Mouse (Mus musculus): ENCODE results near the gene BC067074. TPM values are rescaled to one million over a fixed set of nuclear protein-coding genes. Genes with fewer than 3 reads are reported as not detected.
"Not testable (repeated sequence)": the region's sequence is repeated elsewhere in the genome, so short reads cannot be mapped to it uniquely, and the experiment has no call there.

Gene BC067074
- 4.9 and 5.0 TPM in 2 replicates for polyA plus RNA-seq (2014; fragmentation: Nextera tagmentation; extraction: Ambion mirVana)

GRCm38 (mm10) chr13:113292975-113293706 is at the start of gene BC067074:
Gene BC067074 (plus strand): TSS chr13:113293159.
- 1% methylated on average over 51 of the region's 75 CpGs for WGBS
- no peak within 1 kb of the TSS for H3K27ac ChIP-seq (replicated peaks; ENCODE audit: low read depth, low read length)
- H3K4me2 ChIP-seq (ENCODE audit: low read depth, low read length), result peak within 1 kb of the TSS; percentile 88

GRCm38 (mm10) chr13:113245025-113245424 is 47.9 kb upstream of the BC067074 start:
- WGBS, result 85% methylated on average over 8 of the region's 8 CpGs
- Histone ChIP-seq H3K4me1 (ENCODE audit: control insufficient read depth, insufficient read depth, low read length) (no peaks in the 10 kb centered on the region), H3K27ac (replicated peaks; ENCODE audit: low read depth, low read length) (no peak overlapping the region), H3K27me3 (ENCODE audit: control insufficient read depth, insufficient read depth, low read length) (no peaks in the 10 kb centered on the region), H3K4me2 (ENCODE audit: low read depth, low read length) (no peak overlapping the region), H3K9ac (replicated peaks; ENCODE audit: low read length) (no peak overlapping the region), H3K36me3 (replicated peaks; ENCODE audit: control insufficient read depth, insufficient read depth, low read depth, low read length) (no peaks in the 10 kb centered on the region), H3K4me3 (ENCODE audit: low read depth, low read length) (no peak overlapping the region), H3K9me3 (replicated peaks; ENCODE audit: control insufficient read depth, low read length) (no peaks in the 10 kb centered on the region)
- DNase-seq (ENCODE audit: low spot score) (no peak), ATAC-seq (replicated peaks; ENCODE audit: insufficient number of reproducible peaks, low FRiP score, low TSS enrichment, low read depth) (no peak)

More at GRCm38 (mm10) chr13:113292975-113293706, at the start of gene BC067074:
- H3K27me3 ChIP-seq (ENCODE audit: control insufficient read depth, insufficient read depth, low read length), result no peaks in the 10 kb centered on the region; the same call in 1 of the 2 replicates
- DNase-seq (ENCODE audit: low spot score) (peak; percentile 73), ATAC-seq (replicated peaks; ENCODE audit: insufficient number of reproducible peaks, low FRiP score, low TSS enrichment, low read depth) (peak; percentile 86)
- H3K36me3 ChIP-seq (replicated peaks; ENCODE audit: control insufficient read depth, insufficient read depth, low read depth, low read length), result no peaks in the 10 kb centered on the region
- H3K9me3 ChIP-seq (replicated peaks; ENCODE audit: control insufficient read depth, low read length), result no peaks in the 10 kb centered on the region
- H3K4me1 ChIP-seq (ENCODE audit: control insufficient read depth, insufficient read depth, low read length), result no peaks in the 10 kb centered on the region
- H3K4me3 ChIP-seq (ENCODE audit: low read depth, low read length), result peak within 1 kb of the TSS; percentile 66
- H3K9ac ChIP-seq (replicated peaks; ENCODE audit: low read length), result peak within 1 kb of the TSS; percentile 92

DNA sequence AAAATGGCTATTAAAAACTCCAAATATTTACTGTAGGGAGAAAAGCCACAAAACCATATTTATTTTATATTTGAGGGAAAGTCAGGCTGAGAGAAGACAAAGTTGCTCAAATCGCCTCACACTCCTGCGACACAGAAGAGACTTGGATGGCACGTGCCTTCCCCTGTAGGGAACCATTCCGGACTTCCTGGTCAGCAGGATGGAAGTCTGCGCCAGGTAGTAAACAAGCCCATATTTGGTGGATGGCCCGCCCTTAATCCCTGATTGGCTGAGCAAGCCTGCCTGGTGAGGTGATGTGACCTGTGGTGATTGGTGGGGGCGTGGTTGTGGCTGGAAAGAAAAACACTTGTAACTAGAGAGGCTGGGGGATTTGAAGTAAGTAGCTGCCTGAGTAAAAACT is 40.4 kb upstream of the BC067074 start:
- H3K9ac ChIP-seq (replicated peaks; ENCODE audit: low read length); DNase-seq (ENCODE audit: low spot score); H3K9me3 ChIP-seq (replicated peaks; ENCODE audit: control insufficient read depth, low read length); H3K4me3 ChIP-seq (ENCODE audit: low read depth, low read length); H3K36me3 ChIP-seq (replicated peaks; ENCODE audit: control insufficient read depth, insufficient read depth, low read depth, low read length); ATAC-seq (replicated peaks; ENCODE audit: insufficient number of reproducible peaks, low FRiP score, low TSS enrichment, low read depth); H3K27me3 ChIP-seq (ENCODE audit: control insufficient read depth, insufficient read depth, low read length); H3K4me1 ChIP-seq (ENCODE audit: control insufficient read depth, insufficient read depth, low read length); H3K4me2 ChIP-seq (ENCODE audit: low read depth, low read length); H3K27ac ChIP-seq (replicated peaks; ENCODE audit: low read depth, low read length): not testable (repeated sequence)
- WGBS, result 79% methylated on average over 6 of the region's 7 CpGs

DNA sequence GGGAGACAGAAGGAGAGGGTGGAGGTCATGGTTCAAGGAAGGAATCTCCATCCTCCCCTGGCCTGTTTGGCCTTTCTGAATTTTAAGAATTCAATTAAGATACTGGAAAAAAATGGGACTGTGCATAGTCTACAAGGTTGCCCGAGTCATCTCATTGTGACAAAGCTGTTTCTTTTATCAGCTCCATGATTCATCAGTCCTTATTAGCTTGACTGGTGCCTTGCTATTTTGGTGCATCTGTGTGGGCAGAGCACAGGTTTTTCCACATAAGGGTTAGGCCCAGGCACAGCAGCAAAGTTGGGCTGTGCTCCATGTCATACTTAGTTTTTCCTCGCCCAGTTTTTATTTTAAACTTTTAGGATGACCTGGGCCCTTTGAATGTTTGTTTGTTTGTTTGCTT is 36.2 kb upstream of the BC067074 start:
- Histone ChIP-seq H3K4me3 (ENCODE audit: low read depth, low read length) (no peak overlapping the region), H3K9ac (replicated peaks; ENCODE audit: low read length) (no peak overlapping the region), H3K36me3 (replicated peaks; ENCODE audit: control insufficient read depth, insufficient read depth, low read depth, low read length) (no peaks in the 10 kb centered on the region), H3K9me3 (replicated peaks; ENCODE audit: control insufficient read depth, low read length) (no peaks in the 10 kb centered on the region), H3K27me3 (ENCODE audit: control insufficient read depth, insufficient read depth, low read length) (no peaks in the 10 kb centered on the region), H3K4me2 (ENCODE audit: low read depth, low read length) (no peak overlapping the region), H3K27ac (replicated peaks; ENCODE audit: low read depth, low read length) (no peak overlapping the region), H3K4me1 (ENCODE audit: control insufficient read depth, insufficient read depth, low read length) (no peaks in the 10 kb centered on the region)
- 92% methylated on average over 2 of the region's 2 CpGs for WGBS
- no peak for ATAC-seq (replicated peaks; ENCODE audit: insufficient number of reproducible peaks, low FRiP score, low TSS enrichment, low read depth)
- DNase-seq (ENCODE audit: low spot score), result no peak

DNA sequence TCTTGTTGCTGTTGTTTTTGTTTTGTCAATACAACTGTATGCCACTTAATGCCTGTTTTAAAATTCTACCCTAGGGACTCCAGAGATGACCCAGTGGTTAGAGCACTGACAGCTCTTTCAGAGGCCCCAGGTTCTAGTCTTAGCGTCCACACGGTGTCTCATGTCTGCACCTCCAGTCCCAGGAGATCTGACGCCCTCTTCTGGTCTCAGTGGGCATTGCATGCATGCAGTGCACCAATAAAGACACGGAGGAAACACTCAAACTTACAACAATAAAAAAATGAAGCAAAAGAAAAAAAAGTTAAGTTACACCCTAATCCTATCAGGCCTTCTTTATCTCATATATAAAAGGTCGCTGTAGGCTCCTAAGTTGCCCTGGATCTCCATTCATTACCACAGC is 35.8 kb upstream of the BC067074 start:
- Histone ChIP-seq H3K36me3 (replicated peaks; ENCODE audit: control insufficient read depth, insufficient read depth, low read depth, low read length) (no peaks in the 10 kb centered on the region), H3K4me2 (ENCODE audit: low read depth, low read length) (no peak overlapping the region), H3K4me3 (ENCODE audit: low read depth, low read length) (no peak overlapping the region), H3K27ac (replicated peaks; ENCODE audit: low read depth, low read length) (no peak overlapping the region), H3K9ac (replicated peaks; ENCODE audit: low read length) (no peak overlapping the region), H3K4me1 (ENCODE audit: control insufficient read depth, insufficient read depth, low read length) (no peaks in the 10 kb centered on the region), H3K27me3 (ENCODE audit: control insufficient read depth, insufficient read depth, low read length) (no peaks in the 10 kb centered on the region), H3K9me3 (replicated peaks; ENCODE audit: control insufficient read depth, low read length) (no peaks in the 10 kb centered on the region)
- ATAC-seq (replicated peaks; ENCODE audit: insufficient number of reproducible peaks, low FRiP score, low TSS enrichment, low read depth), result no peak
- 37% methylated on average over 5 of the region's 5 CpGs for WGBS
- no peak for DNase-seq (ENCODE audit: low spot score)

GRCm38 (mm10) chr13:113259237-113259636 is 33.7 kb upstream of the BC067074 start:
- Histone ChIP-seq H3K36me3 (replicated peaks; ENCODE audit: control insufficient read depth, insufficient read depth, low read depth, low read length) (no peaks in the 10 kb centered on the region), H3K27me3 (ENCODE audit: control insufficient read depth, insufficient read depth, low read length) (no peaks in the 10 kb centered on the region), H3K9me3 (replicated peaks; ENCODE audit: control insufficient read depth, low read length) (no peaks in the 10 kb centered on the region), H3K9ac (replicated peaks; ENCODE audit: low read length) (no peak overlapping the region), H3K4me3 (ENCODE audit: low read depth, low read length) (no peak overlapping the region), H3K27ac (replicated peaks; ENCODE audit: low read depth, low read length) (no peak overlapping the region), H3K4me1 (ENCODE audit: control insufficient read depth, insufficient read depth, low read length) (no peaks in the 10 kb centered on the region), H3K4me2 (ENCODE audit: low read depth, low read length) (no peak overlapping the region)
- ATAC-seq (replicated peaks; ENCODE audit: insufficient number of reproducible peaks, low FRiP score, low TSS enrichment, low read depth) (no peak), DNase-seq (ENCODE audit: low spot score) (no peak)
- WGBS, result 89% methylated on average over 5 of the region's 5 CpGs

DNA sequence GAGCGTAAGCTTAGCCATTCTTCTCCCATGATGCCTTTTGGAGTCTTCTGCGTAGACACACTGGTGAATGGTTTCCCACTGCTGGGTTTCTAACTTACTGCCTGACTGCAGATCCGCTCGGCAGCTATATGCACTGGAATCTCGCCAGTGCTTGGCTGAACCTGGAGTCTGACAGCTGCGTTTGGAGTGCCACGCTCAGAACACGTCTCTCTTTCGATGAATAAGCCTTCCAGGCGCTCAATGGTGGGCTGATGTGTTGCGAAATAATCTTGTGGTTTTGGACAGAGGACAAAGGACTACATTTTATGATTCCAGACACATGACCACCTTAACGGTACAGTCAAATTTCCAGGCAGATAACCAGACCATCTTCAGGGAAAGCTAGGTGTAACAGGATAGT is 30.1 kb upstream of the BC067074 start:
- Histone ChIP-seq H3K4me3 (ENCODE audit: low read depth, low read length) (no peak overlapping the region), H3K27ac (replicated peaks; ENCODE audit: low read depth, low read length) (no peak overlapping the region), H3K27me3 (ENCODE audit: control insufficient read depth, insufficient read depth, low read length) (no peaks in the 10 kb centered on the region), H3K4me2 (ENCODE audit: low read depth, low read length) (no peak overlapping the region), H3K4me1 (ENCODE audit: control insufficient read depth, insufficient read depth, low read length) (no peaks in the 10 kb centered on the region), H3K9me3 (replicated peaks; ENCODE audit: control insufficient read depth, low read length) (no peaks in the 10 kb centered on the region), H3K9ac (replicated peaks; ENCODE audit: low read length) (no peak overlapping the region), H3K36me3 (replicated peaks; ENCODE audit: control insufficient read depth, insufficient read depth, low read depth, low read length) (no peaks in the 10 kb centered on the region)
- no peak for ATAC-seq (replicated peaks; ENCODE audit: insufficient number of reproducible peaks, low FRiP score, low TSS enrichment, low read depth)
- 89% methylated on average over 12 of the region's 12 CpGs for WGBS
- DNase-seq (ENCODE audit: low spot score), result no peak

- Histone ChIP-seq H3K4me1 (ENCODE audit: control insufficient read depth, insufficient read depth, low read length) (no peaks in the 10 kb centered on the region), H3K4me2 (ENCODE audit: low read depth, low read length) (no peak overlapping the region), H3K27ac (replicated peaks; ENCODE audit: low read depth, low read length) (no peak overlapping the region), H3K4me3 (ENCODE audit: low read depth, low read length) (no peak overlapping the region), H3K9me3 (replicated peaks; ENCODE audit: control insufficient read depth, low read length) (no peaks in the 10 kb centered on the region), H3K9ac (replicated peaks; ENCODE audit: low read length) (no peak overlapping the region), H3K36me3 (replicated peaks; ENCODE audit: control insufficient read depth, insufficient read depth, low read depth, low read length) (no peaks in the 10 kb centered on the region), H3K27me3 (ENCODE audit: control insufficient read depth, insufficient read depth, low read length) (no peaks in the 10 kb centered on the region)
- WGBS, result 29% methylated on average over 13 of the region's 13 CpGs
- ATAC-seq (replicated peaks; ENCODE audit: insufficient number of reproducible peaks, low FRiP score, low TSS enrichment, low read depth), result no peak
- peak; percentile 80 for DNase-seq (ENCODE audit: low spot score)
Measured at GRCm38 (mm10) chr13:113265257-113265656, 27.7 kb upstream of the BC067074 start.

Measured in embryonic facial prominence, embryonic 11.5 days (tissue).